Mouse (Mus musculus) spleen, adult 2 months (tissue): ENCODE measurements around the gene Cactin. TPM values are rescaled to one million over a fixed set of nuclear protein-coding genes. Genes with fewer than 3 reads are reported as not detected.
A peak's percentile ranks its signal among the peaks of the same experiment; 100 is the strongest.

Experiments
- DNase-seq, 2 experiments: peaks; one replicate each; pipeline versions ENCODE4 v3.0.0 to v3.0.0-alpha.2; 2012 to 2021; ENCODE audit warnings: low spot score in 2 of 2, low read depth in 1 of 2
- H3K27ac ChIP-seq: fragments of 200-500 bp; 2 replicates; pipeline ENCODE4 v1.5.1; 2012; ENCODE audit warnings: low read length, inconsistent platforms; ENCODE audit not compliant: insufficient read depth
- H3K27me3 ChIP-seq: fragments of 200-500 bp; 2 replicates; pipeline ENCODE4 v1.6.1; 2012; ENCODE audit warnings: mild to moderate bottlenecking, moderate library complexity, low read length, inconsistent platforms; ENCODE audit not compliant: control insufficient read depth, insufficient read depth
- H3K36me3 ChIP-seq: fragments of 200-500 bp; 2 replicates; pipeline ENCODE4 v1.6.1; 2012; ENCODE audit warnings: mild to moderate bottlenecking, low read length, inconsistent platforms; ENCODE audit not compliant: control insufficient read depth, insufficient read depth
- H3K4me1 ChIP-seq: fragments of 200-500 bp; 2 replicates; pipeline ENCODE4 v1.6.1; 2011; ENCODE audit warnings: inconsistent platforms; ENCODE audit not compliant: control insufficient read depth, insufficient read depth, insufficient read length
- H3K4me3 ChIP-seq: fragments of 200-500 bp; 2 replicates; pipeline ENCODE4 v1.5.1; 2011; ENCODE audit warnings: mild to moderate bottlenecking, inconsistent platforms; ENCODE audit not compliant: insufficient read depth, insufficient read length; ENCODE audit errors: extremely low read depth
- CTCF ChIP-seq: fragments of 200-500 bp; IDR thresholded peaks from 2 replicates; pipeline ENCODE4 v1.5.1; 2011; ENCODE audit warnings: mild to moderate bottlenecking, inconsistent platforms; ENCODE audit not compliant: insufficient read depth, insufficient read length, insufficient replicate concordance; ENCODE audit errors: extremely low read depth
- POLR2A ChIP-seq: fragments of 200-500 bp; IDR thresholded peaks from 2 replicates; pipeline ENCODE4 v1.6.1; 2011; ENCODE audit warnings: low read depth, low read length, inconsistent platforms
- WGBS: fragments of 180-500 bp; shearing (Covaris S2); methylation state at CpG from one replicate; pipeline ENCODE4 v1.1.7; 2018; 5-methylcytosine and 5-hydroxymethylcytosine counted together
- polyA plus RNA-seq: library from polyadenylated mRNA; depleted of rRNA; stranded (reverse); fragments of >200 nt; gene quantifications from 2 replicates; pipeline ENCODE4 v1.2.3, GENCODE M21; 2012

The Cactin gene
- polyA plus RNA-seq, 1 experiment, result 38.6 TPM

DNA sequence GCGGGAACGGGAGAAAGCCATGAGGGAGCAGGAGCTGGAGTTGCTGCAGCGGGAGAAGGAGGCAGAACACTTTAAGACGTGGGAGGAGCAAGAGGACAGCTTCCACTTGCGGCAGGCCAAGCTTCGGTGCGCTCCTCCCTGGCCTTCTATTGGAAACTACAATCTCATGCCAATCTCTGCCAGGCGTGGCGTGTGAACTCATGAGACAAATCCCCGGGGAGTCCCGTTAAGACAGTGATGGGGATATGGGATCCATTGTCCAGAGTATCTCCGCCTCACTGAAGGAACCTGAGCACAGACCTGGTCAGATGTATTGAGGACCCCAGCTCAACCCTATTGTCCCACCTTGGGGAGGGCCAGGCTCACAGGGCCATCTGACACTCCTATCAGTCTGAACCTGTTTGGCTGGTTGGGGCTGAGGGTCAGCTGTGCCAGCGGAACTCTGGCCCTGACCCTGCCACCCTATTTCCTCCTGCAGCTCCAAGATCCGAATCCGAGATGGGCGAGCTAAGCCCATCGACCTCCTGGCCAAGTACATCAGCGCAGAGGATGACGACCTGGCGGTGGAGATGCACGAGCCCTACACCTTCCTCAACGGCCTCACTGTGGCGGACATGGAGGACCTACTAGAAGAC lies 2.4 kb downstream of the Cactin start:
- TF ChIP-seq CTCF (no peak), POLR2A (no peak)
- Histone ChIP-seq H3K27me3 (no peaks in the 10 kb centered on the region), H3K27ac (no peak overlapping the region), H3K4me1 (peaks cover 9% of the 10 kb centered on the region; the same call in 1 of the 2 replicates), H3K4me3 (no peak overlapping the region), H3K36me3 (peaks cover 42% of the 10 kb centered on the region)
- 95% methylated on average over 23 of the region's 23 CpGs for WGBS
- DNase-seq, result no peak

DNA sequence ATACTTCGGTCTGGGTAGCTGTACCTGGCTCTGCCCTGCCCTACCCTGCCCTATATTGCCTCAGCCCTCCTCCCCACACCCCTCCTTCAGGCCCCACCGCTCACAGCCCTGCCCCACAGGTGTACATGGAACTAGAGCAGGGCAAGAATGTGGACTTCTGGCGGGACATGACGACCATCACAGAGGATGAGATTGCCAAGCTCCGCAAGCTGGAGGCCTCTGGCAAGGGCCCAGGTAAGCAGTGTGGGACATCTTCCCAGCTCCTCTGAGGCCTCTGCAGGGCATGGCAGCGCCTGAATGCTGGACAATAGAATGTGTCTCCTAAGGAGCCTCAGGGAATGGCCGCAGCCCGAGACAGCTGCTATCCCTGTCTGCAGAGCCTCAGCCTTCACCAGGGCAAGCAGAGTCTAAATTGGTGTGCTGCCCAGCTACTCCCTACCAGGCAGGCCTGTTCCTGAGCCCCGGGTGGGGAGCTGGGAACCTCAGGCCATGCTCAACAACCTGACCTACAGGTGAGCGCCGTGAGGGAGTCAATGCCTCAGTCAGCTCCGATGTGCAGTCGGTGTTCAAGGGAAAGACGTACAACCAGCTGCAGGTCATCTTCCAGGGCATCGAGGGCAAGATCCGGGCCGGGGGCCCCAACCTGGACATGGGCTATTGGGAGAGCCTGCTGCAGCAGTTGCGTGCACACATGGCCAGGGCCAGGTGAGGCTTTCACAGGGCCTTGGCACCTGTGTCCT lies 3.1 kb downstream of the Cactin start:
- no peaks in the 10 kb centered on the region for H3K27me3 ChIP-seq
- no peak overlapping the region for H3K4me3 ChIP-seq
- no peak overlapping the region for H3K27ac ChIP-seq
- TF ChIP-seq POLR2A (no peak), CTCF (no peak)
- WGBS, result 96% methylated on average over 18 of the region's 18 CpGs
- H3K36me3 ChIP-seq, result peaks cover 42% of the 10 kb centered on the region
- H3K4me1 ChIP-seq, result peaks cover 14% of the 10 kb centered on the region; the same call in 1 of the 2 replicates
- DNase-seq, result no peak

DNA sequence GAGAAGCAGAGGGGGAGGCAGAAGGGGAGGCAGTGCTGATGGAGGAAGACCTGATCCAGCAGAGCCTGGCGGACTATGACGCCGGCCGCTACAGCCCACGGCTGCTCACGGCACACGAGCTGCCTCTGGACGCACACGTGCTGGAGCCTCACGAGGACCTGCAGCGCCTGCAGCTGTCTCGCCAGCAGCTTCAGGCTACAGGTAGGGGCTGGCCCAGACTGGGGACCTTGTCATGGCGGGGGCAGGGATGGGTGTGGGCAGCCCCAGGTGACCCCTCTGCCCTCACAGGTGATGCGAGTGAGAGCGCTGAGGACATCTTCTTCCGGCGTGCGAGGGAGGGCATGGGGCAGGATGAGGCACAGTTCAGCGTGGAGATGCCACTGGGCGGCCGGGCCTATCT lies 4.3 kb downstream of the Cactin start:
- Histone ChIP-seq H3K36me3 (peaks cover 42% of the 10 kb centered on the region), H3K4me1 (peaks cover 20% of the 10 kb centered on the region; the same call in 1 of the 2 replicates), H3K27me3 (no peaks in the 10 kb centered on the region), H3K4me3 (no peak overlapping the region), H3K27ac (no peak overlapping the region)
- no peak for TF ChIP-seq CTCF
- TF ChIP-seq POLR2A, result no peak
- WGBS, result 95% methylated on average over 21 of the region's 21 CpGs
- no peak for DNase-seq

DNA sequence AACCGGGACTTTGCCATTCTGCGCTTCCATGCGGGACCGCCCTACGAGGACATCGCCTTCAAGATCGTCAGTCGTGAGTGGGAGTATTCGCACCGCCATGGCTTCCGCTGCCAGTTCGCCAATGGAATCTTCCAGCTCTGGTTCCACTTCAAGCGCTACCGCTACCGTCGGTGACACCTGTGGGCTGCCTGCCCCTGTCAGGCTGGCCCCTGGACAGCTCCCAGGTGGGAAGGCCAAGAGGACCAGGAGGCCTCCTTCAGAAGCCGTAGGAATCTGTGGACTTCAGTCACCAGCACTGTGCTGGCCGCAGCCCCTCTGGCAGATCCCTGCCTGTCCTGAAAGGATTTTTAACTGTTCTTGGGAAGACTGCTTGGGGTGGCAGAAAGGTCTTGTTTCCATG lies 4.9 kb downstream of the Cactin start:
- TF ChIP-seq CTCF, result no peak
- no peak for TF ChIP-seq POLR2A
- WGBS, result 94% methylated on average over 18 of the region's 18 CpGs
- Histone ChIP-seq H3K4me1 (peaks cover 26% of the 10 kb centered on the region; the same call in 1 of the 2 replicates), H3K27ac (no peak overlapping the region), H3K36me3 (peaks cover 42% of the 10 kb centered on the region), H3K4me3 (no peak overlapping the region), H3K27me3 (no peaks in the 10 kb centered on the region)
- no peak for DNase-seq

DNA sequence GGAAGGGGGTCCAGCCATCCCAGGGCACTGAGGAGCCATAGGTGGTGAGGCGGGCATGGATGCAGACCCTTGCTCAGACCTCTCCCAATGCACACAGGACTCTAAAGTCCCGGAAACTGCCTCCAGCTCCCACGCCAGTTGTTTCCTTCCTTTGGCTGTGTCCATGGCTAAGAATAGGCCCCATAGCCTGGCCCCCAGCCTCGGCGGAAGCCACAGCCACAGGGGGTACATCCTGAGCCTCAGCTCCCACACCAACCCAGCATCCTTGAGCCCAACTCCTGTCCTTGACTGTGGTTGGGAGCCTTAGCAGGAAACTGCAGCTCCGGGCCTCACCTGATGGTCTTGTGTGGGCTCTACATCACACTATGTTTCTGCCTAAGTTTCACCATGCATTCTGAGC lies 6.0 kb downstream of the Cactin start:
- H3K27ac ChIP-seq, result peak overlapping the region; percentile 39
- H3K36me3 ChIP-seq, result peaks cover 42% of the 10 kb centered on the region
- peaks cover 25% of the 10 kb centered on the region; the same call in 1 of the 2 replicates for H3K4me1 ChIP-seq
- 29% methylated on average over 6 of the region's 6 CpGs for WGBS
- no peaks in the 10 kb centered on the region for H3K27me3 ChIP-seq
- no peak overlapping the region for H3K4me3 ChIP-seq
- no peak for TF ChIP-seq POLR2A
- no peak for TF ChIP-seq CTCF
- no peak for DNase-seq

DNA sequence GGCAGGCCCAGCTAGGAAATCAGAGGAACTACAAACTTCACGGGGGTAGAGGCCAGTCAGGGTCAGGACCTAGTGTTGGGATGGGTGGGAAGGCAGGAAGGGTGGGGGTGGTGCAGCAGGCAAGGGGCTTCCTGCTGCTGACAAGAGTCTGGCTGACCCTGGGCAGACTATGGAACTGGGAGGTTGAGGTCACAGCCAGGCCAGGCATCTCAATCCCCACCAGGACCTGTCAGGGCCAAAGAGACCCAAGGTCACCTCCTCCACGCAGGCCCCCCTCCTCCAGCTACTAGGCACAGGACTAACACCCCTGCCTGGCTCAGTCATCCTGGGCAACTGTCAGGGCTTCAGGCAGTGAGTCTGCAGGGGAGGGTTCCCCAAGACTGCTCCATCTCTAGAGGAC lies 7.1 kb downstream of the Cactin start:
- WGBS, result 45% methylated on average over 2 of the region's 2 CpGs
- TF ChIP-seq POLR2A (no peak), CTCF (no peak)
- peaks cover 24% of the 10 kb centered on the region for H3K4me1 ChIP-seq
- H3K27ac ChIP-seq, result peak overlapping the region; percentile 86
- H3K27me3 ChIP-seq, result no peaks in the 10 kb centered on the region
- no peak overlapping the region for H3K4me3 ChIP-seq
- no peak for DNase-seq
- H3K36me3 ChIP-seq, result peaks cover 41% of the 10 kb centered on the region

DNA sequence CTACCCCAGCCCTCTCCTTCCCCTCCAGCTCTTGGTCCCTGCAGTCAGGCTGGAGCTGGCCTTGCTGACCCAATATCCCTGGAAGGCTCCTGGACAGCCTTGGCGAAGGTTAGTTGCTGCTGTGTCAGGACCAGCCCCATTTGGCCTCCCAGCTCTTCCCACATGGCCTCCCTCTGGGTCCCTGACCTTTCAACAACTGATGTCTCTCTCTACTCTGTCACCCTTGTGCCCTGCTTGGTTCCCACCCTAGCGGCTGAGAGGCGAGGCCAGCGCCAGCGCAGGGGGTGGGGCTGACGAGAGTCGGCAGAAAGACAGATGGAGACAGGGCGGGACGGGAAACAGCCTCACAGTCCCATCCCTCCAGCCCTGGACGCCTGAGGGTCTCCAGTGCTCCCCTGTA lies 7.5 kb downstream of the Cactin start, which contains the start of gene Tbxa2r:
Gene Tbxa2r (plus strand): TSS at position 346 of the 400 bp plus-strand sequence.
- peak in 1 of 2 experiments; percentile 64 for DNase-seq
- Histone ChIP-seq H3K4me3 (peak within 1 kb of the TSS; percentile 50), H3K27me3 (no peaks in the 10 kb centered on the region), H3K27ac (peak within 1 kb of the TSS; percentile 86), H3K4me1 (peaks cover 24% of the 10 kb centered on the region), H3K36me3 (peaks cover 37% of the 10 kb centered on the region)
- TF ChIP-seq POLR2A (peak; percentile 46; the same call in 1 of the 2 replicates), CTCF (peak; percentile 20; the same call in 1 of the 2 replicates)
- WGBS, result 6% methylated on average over 10 of the region's 10 CpGs
